Mouse (Mus musculus) cerebellum, adult 9-11 months (tissue): ENCODE results near the gene Spsb4.

Source experiments
- DNase-seq: peaks from one replicate; pipeline ENCODE4 v3.0.0; 2022

Gene Spsb4

DNA sequence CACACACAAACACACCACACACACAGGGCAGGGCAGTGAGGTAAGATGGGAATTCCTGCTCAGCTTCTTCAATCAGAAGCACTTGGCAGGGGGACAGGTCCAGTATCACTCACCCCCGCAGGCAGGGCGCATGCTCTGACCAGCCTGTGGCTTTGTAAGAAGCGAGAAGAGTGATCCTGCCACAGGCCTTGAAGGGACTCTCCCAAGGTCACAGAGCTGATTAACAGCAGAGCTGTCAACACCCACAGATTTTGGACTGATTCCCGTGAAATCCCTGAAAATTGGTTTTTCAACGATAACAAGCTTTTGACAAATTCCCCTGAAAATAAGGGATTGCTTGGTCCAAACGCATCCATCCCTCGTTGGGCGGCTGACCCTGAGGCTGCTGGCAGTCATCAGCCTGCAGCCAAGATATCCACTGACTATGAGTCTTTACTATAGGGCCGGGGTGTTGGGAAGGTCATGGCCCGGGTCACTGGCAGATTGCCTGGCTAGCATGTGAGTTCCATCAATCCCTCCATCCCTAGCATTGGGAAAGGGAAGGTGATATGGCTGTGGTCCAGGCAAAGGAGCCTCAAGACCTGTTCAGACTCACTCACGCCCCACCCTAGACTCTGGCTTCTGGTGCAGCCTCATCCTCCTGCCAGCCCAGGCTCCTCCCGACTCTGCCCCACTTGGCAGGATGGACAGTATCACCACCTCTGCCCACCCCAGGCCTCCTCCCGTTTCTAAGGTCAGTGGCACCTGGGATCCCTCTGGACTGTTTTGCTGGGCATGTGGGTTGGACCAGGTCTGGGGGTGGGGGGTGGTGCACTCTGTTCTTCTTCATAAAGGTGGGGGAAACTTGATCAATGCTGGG, 41.1 kb downstream of the Spsb4 start:
- no peak for DNase-seq

DNA sequence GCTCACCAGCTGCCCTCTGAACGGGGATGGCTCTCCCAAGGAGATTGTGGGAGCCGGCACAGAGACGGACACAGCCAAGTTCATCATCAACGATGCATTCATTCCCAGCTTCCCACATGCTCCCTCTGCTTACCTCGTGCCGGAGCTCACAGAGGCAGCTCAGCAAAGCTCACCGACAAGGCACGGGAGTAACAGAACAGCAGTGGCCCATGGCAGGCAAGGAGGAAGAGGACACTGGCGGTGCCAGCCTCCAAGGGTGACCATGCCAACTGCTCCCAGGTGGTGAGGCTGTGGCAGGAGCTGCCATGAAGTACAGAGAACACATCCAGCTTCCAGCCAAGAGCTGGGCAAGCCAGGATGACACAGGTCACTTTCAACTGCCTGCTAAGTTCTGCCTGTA, 45.6 kb downstream of the Spsb4 start:
- DNase-seq = peak; percentile 36

DNA sequence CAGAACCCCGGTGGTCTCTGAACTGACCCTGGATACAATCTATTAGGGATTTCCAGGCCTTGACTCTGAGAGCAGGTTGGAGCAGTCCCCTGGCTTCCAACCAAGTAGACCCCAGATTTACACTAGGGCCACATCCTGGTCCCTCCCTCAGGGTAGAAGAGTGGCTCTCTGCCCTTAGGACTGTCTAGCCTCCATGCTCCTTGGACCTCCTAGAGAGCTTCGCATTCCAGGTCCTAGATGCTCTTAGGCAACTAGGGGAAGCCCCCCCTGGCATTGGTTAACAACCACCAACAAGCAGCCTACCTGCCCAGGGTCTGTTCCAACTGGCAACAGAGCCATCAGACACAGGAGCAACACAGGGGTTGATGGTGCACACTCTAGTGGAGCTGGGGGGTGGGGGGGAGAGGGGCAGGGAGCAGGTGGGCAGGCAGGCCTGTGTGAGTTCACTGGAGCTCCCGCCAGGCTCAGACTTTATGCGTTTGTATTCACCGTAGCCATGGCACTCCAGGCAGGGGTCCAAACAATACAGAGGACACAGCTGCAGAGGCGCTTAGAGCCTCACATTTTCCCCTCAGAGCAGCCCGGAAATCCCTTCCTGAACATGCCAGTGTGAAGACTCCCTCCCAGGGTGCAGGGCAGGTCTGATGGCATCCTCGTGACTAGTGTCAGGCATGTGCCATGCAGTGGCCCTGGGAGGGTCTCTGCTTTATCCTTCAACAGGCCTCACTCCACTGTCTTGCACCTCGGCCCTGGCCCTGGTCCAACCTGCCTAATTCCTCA, 46.8 kb downstream of the Spsb4 start:
- DNase-seq = no peak

DNA sequence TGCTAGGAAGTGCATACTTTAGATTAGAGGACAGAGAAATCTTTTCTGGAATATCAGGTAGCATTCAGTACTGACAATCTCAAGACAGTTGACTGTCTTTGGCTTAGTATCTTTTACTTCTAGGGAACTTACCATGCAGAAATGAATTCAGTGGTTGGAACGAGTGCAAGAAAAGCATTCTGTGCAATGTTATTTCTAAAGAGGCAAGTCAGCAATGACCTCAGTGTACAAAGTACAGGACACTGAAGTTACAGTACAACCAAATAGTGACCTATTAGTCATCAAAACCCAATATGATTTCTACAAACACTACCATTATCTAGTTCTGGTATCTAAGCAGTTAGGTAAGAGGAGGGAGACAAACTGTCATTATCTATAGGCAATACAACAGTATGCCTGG, 51.1 kb downstream of the Spsb4 start:
- DNase-seq = no peak

DNA sequence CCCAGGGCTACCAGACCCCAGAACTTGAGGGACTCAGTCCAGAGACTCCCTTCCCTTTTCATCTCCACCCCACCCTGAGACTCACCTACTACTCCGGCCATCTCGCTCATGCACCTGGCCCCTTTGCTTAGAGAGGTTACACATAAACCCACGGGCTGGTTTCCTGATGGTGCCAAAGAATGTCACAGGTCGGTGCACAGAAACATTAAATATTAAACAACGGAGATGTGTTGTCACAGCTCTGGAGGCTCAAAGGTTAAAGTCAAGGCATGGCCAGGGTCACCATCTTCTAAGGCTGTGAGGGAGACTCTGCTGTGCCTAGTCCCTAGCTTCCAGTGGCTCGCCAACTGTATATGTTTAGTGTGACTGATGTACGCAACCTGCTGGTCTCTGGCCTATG, 52.2 kb downstream of the Spsb4 start:
- no peak for DNase-seq

DNA sequence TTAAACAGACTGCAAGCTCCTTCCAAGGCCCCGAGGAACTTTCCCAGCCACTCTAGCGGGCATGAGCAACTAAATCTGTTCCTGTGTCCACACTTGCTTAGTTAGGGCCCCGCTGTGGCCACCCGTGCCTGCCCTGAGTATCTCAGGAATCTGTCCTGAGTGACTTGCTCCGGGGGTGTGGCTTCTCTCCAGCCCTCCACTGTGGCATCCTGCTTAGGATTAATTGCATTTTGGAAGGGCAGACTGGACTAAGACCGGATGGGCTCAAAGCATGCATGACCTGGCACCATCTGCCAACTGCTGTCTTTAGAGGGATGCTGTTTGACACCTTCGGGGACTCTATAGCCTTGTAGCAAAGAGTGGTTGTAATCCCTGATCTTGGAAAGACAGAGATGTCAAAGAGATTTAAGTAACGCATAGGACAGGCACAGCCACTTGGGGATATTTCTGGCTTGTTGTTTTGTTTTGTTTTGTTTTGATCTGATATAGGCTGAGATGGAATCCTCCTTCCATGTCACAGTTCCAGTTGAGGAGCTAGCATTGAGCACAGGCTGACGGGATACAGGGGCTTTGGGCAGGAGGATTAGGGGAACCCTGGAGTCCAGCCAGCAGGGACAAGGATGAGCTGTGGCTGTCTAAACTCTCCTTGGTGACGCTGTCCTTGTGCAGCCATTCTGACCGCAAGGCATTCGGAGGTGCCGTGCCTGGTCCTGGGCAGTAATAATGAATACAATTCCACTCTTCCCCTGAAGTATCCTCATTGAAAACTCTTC, 55.0 kb downstream of the Spsb4 start:
- peak; percentile 15 for DNase-seq

DNA sequence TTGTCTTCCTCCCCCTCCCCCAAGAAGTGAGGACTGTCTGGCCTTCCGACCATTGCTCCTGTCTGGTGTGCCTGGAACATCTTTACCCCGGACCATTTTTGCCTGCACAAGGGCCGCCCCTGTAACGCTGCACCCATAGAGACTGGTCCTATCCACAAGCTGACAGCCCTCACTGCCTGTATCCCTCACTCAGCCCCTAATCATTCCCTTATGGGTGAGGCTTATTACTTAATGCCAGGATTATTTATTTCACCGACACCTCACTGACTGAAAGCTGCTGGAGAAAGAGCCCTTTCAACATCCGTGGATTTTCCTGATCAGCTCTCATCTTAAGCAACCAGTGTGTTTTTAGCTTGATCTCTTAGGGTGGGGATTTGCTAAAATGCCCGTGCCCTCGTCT, 55.9 kb downstream of the Spsb4 start:
- DNase-seq = no peak

DNA sequence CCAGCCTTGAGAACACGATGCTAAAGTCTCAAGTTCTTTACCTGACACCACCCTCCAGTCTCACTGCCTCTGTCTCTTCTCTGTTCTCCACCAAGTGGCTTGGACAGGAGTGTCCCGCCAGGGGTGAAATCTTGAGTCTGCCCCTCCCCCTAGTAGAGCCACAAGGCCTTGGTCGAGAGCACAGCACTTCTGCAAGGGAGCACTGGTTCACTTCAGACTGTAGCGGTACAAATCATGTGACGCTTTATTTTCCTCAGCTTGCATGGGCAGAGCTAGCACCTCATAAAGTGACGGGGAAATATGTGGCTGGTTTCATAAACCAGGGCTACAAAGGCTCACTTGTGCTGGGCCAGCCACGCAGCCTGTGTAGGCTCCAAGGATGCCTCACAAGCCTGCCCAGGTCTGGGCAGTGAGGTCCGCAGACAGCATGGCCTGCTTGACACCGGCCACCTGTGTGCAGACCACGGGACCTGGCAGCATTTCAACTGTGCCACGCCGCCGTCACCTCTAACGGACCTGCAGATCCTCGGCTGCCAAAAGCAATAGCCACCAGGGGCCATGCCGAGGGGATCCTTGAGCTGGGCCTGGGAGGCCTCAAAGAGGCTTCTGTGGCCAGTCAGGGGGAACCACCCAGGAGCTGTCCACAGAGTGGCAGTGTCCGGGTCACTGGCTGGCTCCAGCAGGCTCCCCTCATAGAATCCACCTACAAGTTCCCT, 56.5 kb downstream of the Spsb4 start:
- no peak for DNase-seq

DNA sequence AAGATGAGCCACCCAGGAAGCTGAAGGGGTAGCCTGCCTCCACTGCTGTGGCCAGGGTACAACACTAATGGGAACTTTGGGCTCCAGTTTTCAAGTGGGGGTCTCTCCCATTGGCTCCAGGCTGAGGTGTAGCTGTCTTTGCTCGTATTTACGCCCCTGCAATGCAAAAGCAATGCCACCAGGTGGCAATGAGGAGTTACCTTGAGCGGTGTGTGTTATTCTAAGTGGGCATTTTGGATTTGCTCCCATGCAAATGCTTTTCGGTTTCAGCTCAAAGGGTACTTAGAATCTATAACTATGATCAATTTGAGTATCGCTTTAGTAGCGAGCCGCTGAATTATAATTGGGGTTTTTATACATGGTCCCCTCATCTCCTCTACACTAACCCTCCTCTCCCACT, 57.6 kb downstream of the Spsb4 start:
- no peak for DNase-seq

DNA sequence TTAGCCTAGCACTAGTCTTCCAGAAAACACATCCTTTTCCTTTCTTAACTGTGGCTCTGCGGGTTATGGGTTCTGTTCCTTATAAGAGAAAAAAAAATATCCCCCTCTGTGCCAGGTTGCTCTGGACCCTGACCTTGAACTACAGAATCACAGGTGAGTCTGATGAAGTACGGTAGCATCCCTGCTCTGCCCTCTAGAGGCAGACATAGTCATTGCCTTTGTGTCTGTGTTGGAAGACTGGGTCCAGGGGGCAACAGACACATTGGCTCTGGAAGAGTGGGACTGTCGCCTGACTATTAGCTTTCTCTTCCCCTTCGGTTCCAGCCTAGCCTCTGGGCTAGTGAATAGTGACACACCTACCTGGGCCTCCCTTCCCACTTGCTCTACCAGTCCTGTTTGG, 58.4 kb downstream of the Spsb4 start:
- DNase-seq = no peak

DNA sequence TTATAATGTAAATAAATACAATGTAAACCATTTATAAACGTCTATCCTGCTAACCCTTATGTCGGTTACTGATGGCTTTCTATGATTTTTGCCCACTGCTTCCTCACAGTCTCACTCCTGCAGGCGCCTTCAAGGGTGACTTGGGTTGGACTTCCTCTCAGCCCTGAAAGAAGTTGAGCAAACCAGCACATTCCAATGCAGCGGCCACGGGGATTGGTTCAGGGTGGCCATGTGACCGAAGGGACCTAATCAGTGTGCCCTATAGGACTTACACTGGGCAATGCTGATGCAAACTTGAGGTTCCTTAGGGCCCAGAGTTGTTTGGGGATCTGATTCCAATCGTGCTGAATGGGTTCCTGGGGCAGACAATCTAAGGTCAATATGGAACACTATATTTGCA, 59.2 kb downstream of the Spsb4 start:
- no peak for DNase-seq

DNA sequence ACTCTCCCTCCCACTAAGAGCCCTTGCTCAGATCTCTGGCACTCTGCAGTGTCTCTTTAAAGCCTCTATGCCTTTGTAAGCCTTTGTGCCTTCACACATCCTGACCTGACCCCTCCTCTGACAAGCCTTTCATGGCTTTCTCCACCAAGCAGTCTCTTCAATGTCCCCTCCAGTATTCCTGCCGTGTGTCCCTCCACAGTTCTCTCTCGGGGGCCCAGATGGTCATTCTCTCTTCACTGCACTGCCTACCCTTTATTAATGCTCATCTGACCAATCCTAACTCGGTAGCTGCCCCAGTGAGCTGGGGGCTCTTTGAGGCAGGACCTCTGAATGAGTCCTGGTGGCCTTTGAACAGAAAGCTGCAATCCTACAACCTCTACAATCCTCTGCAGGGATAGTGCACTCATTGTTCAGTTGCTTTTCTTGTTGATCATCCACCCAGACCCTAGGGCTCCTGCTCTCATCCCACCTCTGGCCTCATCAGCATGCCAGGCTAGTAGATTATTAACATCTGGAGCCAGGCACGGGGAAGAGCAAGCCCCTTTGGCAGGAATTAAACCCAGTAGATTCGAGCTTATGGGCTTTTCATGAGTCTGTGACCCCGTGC, 60.5 kb downstream of the Spsb4 start:
- DNase-seq = no peak

DNA sequence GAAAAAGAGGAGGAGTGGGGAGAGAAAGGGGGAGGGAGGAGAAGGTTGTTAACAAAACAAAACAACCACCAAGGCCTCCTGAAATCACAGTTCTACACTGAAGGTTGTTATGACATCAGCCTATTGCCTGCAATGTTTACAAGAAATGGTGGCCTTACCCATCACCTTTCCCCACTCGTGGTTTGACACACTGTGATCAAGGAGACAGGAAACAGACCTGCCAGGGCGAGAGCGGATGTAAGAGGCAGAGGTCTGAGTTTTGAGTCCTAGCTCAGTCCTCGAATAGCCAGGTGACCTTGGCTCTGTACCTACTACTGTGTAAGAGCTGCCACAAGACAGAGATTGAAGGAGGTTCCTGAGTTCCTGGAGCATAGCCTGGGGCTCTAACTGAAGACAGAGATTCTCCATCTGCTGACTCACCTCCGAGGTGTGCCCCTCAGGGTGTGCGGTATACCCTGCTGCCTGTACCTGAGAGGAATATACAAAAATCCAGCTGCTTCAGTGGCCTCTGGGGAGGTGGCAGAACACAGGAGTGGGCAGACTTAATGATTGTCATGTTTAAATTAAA, 61.3 kb downstream of the Spsb4 start:
- no peak for DNase-seq

DNA sequence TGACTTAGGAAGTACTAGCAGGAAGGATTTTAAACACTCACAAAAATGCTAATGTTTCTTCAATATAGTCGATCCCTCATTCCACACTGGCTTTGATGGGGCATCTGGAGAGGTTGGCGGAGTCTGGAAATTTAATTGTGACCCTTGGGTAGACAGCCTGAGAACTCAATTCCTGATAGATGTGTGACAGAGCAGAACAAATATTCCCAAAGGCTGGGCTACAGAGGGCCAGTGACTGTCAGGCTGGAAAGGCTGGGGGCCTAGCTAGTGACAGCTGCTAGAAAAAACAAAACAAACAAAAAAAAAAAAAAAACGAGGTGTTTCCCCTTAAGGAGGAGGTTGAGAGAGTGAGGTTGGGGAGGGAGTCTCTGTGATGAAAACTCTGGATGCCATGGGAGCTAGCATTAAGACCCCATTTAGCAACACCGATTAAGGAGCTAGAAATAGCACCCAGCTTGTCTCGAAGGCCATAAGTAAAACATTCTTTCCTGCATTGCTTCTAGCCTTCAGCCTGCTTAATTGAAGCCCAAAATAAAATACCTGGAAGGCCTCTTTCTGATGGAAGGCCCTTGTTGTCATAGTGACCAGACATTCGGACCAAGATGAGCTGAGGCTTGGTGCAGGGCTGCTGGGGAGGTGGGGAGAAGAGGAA, 61.9 kb downstream of the Spsb4 start:
- no peak for DNase-seq

DNA sequence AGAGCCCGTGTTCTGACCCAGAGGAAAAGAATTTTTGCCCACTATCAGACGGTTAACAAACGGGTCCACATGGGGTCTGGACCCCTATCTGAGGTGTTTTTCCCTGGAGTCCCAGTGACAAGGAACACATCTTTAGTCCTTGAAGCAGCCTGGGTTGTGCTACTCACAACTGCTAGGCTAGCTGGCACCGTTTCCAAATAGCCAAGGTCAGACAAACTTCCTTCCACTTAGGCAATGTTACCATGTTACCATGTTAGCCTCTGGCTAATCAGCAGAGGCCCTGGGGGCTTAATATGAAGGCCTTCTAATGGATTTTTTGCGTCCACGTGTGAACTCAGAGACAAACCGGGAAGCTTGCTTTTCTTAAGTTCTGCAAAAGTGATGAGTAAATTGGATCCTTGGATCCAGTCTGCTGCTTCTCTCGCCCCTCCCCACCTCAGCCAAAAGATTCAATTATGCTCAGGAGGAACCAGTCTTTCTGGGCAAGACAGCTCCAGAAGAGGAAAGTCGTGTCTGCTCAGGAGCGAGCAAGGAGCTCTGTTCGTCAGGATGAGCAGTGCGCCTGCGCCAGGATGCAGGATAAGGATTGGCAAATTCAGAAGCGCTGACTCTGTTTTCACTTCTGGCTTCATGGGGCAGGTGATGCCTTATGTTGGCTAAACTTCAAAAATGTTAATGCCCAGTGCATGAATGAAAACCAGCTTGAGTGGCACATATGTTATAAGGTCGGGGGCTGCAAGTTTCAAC, 64.4 kb downstream of the Spsb4 start:
- DNase-seq = no peak

DNA sequence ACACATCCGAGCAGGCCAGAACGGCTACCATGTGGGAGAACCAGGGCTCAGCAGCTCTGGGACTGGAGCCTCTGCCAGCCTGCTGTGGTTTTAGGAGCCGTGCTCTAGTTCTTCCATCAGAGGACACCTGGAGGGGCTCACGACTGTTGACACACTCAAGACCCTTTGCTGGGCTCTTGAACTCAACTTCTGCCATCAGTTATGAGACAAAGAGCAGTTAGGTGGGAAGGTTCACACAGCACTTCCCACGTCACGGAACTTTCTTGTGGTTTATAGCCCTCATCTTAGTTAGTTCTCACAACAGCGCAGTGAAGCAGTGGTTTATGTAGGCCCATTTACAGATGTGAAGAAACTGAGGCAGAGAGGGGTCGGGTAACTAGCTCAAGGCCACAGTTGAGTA, 65.2 kb downstream of the Spsb4 start:
- DNase-seq = no peak

DNA sequence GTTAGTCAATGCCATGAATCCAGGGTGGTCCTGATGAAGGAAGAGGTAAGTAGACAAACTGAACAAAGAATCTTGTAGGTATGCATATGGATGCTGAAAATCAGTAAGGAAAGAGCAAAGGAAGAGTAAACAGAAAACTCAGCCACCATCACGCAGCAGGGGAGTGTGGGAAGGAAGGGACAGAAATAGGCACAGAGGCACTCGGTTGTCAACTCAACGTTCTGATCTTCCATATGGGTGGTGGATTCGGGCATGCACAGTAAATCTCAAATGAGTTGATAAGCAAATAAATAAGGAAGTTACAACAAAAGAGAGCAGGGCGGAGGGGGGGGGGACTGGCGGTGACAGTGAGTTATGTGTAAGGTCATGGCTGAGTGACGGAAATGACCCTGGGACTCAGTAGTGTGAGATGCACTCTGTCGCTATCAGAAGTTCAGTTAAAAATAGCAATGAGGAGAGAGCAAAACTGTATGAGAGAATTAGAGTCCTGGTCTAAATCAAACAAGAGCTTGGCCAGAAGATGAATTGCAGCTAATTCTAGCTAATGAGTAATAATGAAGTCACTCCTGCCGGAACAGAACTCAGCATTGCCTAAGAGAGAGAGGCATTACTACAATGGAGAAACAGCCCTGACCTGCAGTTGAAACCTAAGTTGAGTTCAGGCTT, 66.2 kb downstream of the Spsb4 start:
- DNase-seq = no peak

DNA sequence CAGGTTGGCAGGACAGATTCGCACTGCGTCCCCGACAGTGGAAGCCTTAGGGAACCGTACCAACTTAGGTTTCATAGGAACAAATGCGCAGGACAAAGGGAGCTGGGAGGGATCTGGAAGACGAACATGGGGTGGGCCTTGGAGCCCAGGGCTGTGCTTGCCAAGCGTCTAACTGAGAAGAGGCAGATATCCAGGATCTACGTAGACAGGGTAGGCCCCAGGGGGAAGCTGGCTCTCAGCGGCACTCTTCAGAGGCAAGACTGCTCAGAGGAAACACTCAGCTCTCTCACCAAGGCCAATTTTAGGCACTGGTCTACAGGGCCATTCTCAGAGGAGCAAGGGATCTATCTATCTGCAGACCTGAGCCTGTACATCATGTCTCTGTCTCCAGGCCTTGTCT, 69.1 kb downstream of the Spsb4 start:
- no peak for DNase-seq

DNA sequence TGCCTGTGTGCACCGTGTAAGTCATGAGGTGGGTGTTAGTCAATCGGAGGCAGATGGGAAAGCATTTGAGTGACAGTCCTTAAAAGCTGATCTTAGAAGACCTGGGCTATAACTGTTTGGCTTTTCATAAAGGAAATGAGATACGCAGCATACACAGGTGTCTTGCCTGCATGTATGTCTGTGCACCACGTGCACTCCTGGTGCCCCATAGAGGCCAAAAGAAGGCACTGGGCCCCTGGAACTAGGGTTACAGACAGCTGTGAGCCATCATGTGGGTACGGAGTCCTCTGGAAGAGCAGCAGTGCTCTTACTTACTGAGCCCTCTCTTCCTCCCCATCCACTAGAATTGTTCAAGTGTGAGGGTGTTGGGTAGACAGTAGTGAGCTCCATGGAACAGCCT, 70.1 kb downstream of the Spsb4 start:
- DNase-seq = no peak

DNA sequence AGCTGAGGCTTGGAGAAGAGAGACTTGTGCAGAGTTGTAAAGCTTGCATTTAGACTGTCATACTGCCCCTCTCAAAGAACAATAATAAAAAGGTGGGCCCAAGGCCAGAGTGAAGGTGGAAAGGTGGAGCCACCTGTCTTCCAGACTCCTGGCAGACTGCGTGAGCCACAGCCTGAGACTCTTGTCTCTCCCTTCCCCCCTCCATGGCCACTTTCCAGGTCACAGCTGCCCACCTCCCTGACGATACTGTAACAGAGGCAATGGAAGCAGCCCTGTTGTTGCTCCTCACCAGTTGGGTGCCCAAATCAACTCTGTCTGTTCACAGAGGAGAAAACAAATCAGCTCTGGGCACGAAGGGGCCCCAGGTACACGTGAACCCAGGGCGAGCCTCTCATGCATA, 71.5 kb downstream of the Spsb4 start:
- no peak for DNase-seq
